Mouse (Mus musculus): ENCODE results near the gene Pramel7.
"Not testable (repeated sequence)": the region's sequence is repeated elsewhere in the genome, so short reads cannot be mapped to it uniquely, and the experiment has no call there.

The Pramel7 gene

DNA sequence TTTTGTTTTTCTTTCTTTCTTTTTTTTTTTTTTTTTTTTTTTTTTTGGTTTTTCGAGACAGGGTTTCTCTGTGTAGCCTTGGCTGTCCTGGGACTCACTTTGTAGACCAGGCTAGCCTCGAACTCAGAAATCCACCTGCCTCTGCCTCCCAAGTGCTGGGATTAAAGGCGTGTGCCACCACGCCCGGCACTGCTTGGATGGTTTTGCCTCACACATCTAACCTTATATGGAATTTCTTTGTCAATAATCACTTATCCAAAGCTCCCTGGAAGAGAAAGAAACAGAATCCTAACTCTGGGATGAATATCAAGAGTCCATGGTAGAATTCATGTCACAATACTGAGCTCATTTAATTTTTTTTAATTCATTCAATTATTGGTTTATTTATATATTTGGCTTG, at the start of gene Pramel7:
Pramel7 (minus strand) TSS at position 101 of the 400 bp plus-strand sequence.
- not testable (repeated sequence) for DNase-seq (ENCODE audit: low spot score)

DNA sequence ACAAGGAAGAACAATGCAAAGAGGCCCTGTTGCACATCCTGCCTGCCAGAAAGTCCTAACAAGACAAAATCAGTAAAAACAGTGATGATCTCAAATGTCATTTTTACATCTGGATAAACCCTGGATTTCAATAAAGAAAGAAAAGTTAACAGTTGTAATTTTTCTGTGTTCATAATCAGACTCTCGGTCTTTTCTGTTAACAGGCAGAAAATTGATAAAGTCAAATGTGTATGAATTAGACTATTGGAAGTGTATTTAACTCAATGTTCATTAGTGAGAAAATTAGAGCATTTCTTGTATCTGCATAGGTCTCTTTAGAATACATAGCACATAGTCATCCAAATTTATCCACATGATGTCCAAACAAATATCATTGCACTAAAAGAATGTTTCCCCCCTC, 48.5 kb upstream of the Pramel7 start, which contains the start of gene Olfr1128:
Olfr1128 (minus strand) TSS at position 101 of the 400 bp plus-strand sequence.
- DNase-seq (ENCODE audit: low spot score), result no peak

DNA sequence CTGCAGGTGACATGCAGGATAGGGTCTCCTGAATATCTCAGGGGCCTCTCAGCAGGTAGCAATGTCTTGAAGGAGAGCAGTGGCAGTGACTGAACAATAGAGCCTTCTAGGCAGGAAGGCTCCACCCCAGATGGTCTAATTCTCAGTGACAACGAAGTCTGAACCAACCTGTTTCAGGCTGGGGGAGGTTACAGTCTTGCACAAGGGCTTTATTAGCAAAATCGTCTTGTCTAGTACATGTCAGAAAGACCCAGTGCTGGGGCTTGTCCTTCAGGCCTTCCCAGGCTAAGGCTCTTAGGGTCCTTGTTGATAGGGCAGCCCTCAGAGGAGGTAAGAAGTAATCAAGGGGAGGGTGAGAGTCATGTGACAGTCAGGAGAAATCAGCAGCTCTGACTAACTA, 37.9 kb upstream of the Pramel7 start:
- DNase-seq (ENCODE audit: low spot score), result no peak

DNA sequence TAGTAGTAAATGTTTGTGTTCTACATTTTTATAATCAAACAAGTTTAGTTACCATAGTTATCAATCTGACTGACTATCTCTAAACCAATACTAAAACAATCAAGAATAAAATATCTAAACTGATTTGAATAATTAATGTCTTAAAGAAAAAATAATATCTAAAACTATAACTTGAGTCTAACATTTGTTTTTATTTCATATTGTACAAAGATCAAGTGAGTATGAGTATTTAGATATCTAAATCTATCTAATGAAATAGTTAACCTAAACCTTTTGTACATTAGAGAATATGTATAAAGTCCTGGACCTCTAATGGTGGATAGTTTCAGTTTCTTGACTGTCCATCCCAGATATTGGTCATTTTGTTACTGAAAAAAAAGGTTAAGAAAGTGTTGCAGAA, 34.6 kb upstream of the Pramel7 start, which contains the start of gene Olfr153:
Olfr153 (plus strand) TSS at position 301 of the 400 bp plus-strand sequence.
- DNase-seq (ENCODE audit: low spot score), result no peak

DNA sequence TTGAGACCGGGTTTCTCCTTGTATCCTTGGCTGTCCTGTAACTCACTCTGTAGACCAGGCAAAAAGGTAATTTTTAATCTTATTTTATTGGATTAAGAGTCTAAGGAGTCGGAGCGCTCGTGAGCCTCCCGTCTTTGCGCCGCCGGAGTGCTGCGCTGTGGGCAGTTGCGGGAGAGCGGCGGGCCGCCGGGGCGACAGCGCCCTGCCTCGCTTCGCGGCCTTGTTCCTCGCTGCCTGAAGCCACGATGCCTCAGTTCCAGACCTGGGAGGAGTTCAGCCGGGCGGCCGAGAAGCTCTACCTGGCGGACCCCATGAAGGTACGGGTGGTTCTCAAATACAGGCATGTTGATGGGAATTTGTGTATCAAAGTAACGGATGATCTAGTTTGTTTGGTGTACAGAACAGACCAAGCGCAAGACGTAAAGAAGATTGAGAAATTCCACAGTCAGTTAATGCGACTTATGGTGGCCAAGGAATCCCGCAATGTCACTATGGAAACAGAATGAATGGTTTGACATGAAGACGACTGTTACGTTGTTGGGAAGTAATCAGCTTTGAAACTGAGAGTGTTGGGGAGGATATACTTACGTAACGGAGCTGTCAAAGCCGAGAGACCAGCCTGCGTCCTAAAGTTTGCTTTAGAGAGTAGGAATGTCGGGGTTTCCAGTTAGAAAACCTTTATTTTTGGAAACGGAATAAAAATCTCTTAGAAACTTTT, 29.2 kb upstream of the Pramel7 start:
- DNase-seq (ENCODE audit: low spot score), result not testable (repeated sequence)

DNA sequence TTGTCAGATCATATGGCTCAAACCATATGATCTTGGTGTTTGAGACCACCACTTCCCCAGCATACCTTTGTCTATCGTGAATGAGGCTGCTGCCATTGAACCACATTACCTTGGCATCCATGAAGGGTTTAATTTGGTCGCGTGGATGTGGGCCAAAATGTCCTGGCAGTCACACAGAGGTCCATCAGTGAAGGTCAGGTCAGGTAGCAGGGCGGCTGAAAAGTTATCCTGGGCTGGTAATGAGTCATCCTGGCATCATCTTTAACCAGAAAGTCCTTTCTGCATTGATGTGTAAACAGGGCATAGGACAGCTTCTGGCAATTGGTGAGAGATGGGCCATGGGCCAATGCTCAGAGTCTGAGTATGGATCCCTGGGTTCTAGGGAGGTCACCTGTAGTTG, 23.8 kb upstream of the Pramel7 start:
- no peak for DNase-seq (ENCODE audit: low spot score)

DNA sequence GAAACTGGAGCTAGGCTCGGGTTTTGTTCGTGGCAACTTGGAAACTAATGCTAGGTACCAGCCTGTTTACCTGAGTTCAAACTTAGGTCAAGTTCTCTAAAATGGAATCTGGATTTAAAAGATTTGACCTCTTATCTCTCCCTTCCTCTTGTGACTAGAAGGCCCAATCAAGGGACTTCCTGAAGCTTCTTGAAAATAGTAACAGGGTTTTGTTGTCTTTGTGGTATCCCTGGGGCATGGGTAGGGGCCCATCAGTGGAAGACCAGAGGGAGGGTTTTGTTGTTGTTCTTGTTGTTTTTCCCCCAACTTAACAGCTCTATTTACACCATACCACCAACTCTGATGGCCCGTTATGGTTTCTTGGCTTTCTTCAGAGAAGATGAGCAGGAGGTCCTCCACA, 19.7 kb upstream of the Pramel7 start:
- DNase-seq (ENCODE audit: low spot score), result no peak

DNA sequence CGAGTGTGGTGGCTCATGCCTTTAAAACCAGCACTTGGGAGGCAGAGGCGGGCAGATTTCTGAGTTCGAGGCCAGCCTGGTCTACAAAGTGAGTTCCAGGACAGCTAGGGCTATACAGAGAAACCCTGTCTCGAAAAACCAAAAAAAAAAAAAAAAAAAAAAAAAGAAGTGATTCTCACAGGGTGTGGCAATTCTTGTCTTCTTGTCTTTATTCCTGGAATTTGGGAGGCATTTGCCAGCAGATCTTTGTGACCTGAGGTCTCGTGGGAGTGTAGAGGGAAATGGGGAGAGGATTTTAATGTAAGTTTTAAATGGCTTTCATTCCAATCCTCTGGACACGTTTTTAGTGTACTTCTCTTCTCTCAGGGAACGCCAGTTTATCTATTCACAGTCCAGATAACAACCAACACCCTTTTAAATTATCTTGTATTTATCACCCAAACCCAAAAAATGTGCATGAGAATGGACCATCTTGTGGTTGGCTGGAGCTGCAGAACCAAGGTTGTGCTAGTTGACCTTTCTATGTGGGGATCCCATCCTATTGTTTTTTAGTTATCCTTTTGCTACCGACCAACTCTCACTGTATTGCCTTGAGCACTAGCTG, 18.7 kb upstream of the Pramel7 start:
- DNase-seq (ENCODE audit: low spot score), result no peak

DNA sequence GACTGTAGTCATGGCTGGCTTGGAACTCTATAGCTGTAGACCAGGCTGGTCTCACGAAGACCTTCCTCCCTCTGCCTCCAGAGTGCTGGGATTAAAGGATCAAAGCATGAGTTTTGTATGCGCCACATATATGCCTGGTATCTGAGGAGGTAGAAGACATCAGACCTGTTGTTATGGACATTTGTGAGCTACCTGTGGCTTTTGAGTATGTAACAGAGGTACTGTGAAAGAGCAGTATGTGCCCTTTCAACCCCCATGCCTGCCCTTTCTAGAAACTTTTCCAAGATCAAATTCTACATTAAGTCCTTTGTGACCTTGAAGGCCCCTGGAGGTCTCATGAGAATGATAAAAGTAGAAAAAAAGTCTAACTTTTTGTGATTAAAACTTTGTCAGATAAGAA, 18.2 kb upstream of the Pramel7 start:
- DNase-seq (ENCODE audit: low spot score), result no peak

DNA sequence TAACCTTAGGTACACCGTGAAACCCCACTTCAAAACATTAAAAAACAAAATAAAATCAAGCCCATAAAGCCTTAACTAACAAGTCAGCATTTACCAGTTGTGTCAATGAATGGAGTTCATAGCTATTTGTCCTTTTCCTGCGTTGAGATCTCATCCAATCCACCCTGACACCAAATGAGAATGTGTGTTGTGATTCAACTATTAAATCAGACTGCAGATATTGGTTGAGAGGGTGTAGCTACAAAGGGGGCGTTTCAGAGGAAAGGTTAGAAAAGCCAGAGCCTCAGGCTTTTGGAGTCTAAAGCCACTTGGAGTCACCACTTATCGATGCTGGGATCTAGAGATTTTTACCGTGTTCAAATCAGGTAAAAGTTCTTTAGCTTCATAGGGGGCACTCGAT, 9.4 kb upstream of the Pramel7 start, which contains the start of gene Pramel6:
Pramel6 (plus strand) TSS at position 301 of the 400 bp plus-strand sequence.
- no peak for DNase-seq (ENCODE audit: low spot score)

DNA sequence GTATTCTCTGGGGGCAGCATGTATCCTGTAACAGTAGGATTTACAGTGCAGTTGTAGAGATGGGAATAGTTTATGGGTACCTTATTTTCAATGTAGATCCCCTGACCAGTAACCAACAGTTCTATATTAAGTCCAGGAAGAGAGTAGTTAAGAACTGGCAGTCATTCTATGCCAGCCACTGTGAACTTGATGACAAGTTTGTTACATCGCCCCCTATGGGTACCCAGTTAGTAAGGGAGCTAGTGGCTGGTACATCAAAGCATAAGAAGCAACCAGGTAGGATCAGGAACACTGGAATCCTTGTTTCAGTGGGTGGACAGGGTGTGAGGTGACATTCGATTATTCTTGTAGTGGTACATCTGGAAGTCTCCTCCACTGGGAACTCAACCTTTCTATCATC, 14.6 kb downstream of the Pramel7 start:
- no peak for DNase-seq (ENCODE audit: low spot score)

DNA sequence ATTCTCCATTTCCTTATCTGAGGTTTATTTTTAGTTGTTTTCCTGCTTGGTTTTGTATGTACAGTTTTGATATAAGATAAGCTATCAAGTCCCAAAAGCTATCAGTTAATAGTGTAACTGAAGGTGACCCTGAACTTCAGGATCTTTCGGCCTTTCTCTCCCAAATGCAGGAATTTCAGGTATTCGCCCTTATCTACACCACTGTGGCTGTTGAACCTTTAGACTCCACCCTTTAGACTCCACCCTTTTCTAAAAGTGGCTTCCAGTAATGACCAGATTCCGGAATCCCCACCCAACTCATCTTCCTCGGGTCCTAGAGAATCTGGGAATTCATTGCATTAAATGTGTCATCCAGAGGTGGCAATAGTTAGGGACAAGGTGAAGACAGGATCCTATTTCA, 15.7 kb downstream of the Pramel7 start:
- no peak for DNase-seq (ENCODE audit: low spot score)

DNA sequence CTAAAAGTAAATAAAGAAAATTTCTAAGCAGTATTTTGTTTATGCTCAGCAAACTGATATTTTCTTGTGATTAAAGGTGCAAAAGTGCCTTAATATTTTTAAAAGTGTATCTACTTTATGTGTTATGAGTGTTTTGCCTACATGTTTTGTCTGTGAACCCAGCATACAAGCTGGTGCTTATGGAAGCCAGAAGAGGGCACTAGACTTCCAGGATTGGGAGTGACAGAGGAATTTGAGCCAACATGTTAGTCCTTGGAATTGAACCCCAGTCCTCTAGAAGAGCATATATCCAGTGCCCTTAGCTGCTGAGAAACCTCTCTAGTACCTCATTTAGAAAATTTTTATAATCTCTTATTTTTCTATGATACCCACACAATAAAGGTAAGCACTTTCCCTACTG, 16.7 kb downstream of the Pramel7 start:
- DNase-seq (ENCODE audit: low spot score), result no peak

DNA sequence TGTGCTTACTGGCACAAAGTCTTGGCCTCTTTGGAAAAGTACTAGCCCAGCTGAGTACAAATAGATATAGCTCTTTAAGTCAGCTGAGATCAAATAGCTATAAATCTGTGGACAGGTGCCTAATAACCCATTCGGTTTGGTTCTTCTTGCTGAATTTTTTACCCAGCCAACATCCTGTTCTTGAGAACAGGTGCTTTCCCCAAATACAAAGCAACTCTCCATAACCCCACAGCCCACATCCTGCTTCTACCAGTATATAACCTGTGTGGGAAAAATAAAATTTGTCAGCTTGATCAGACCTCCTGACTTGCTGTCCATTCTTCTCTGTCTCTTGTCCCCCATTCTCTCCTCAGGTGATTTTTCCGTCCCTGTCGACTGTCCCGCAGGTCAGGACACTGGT, 35.1 kb downstream of the Pramel7 start:
- no peak for DNase-seq (ENCODE audit: low spot score)

DNA sequence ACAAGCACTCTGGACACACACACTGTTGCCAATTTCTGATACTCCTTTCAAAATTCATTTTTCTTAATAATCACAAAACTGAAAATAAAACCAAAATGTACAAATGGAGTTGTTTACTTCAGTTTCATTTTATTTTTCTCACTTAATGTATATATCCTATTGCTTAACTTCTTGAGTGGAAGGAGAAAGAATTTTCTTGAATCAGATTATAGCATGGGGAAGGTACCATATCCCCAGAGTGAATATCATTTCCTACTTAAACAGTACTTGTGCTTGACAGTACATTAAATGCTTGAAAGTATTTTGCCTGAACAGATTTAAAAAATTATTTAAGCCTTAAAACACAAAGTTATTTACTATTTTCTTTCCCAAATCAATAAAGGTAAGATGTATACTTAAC, 43.2 kb downstream of the Pramel7 start, which contains the start of gene Olfr1126:
Olfr1126 (plus strand) TSS at position 301 of the 400 bp plus-strand sequence.
- DNase-seq (ENCODE audit: low spot score), result no peak

All from yolk sac, embryonic 10.5 days (tissue).